Mouse (Mus musculus) megakaryocyte, embryonic 14.5 days (primary cell): ENCODE measurements around the gene A130010J15Rik.

ENCODE experiments used
- FLI1 ChIP-seq: IDR thresholded peaks from 2 replicates; pipeline ENCODE4 v1.6.1; 2012; ENCODE audit warnings: low read length, inconsistent platforms, mixed read lengths
- GATA1 ChIP-seq: IDR thresholded peaks from 3 replicates; pipeline ENCODE4 v1.6.1; 2012; ENCODE audit warnings: mixed read lengths, low read length, inconsistent platforms, borderline replicate concordance

- TF ChIP-seq FLI1 (no peak), GATA1 (no peak)
Observed at GRCm38 (mm10) chr1:193200640-193201382, 33.0 kb downstream of the A130010J15Rik start.
